ENCODE assay signal across 10 mouse cellular contexts in genomic region chr1:34238231-34238630, GRCm38 (mm10).
DNase-seq lines count a peak whose midpoint lies in the region; ATAC-seq lines count a peak whose summit lies in the region.
"Had no signal": no experiment of that assay in that cellular context is flagged by ENCODE, and none has a peak within 500 bp of the region (broad histone marks: within the 10 kb centered on the region; RNA-seq: fewer than 3 reads in every experiment).

No protein-coding gene starts in this region.

- no peaks in the 10 kb centered on the region for H3K27me3 ChIP-seq in hindbrain, embryonic 11.5 days (ENCODE audit: control insufficient read depth, insufficient read depth, low read length)
- H3K27me3 ChIP-seq in hindbrain, embryonic 13.5 days = 0 out of 2 replicates have a peak, but pooled peaks cover 5% of the 10 kb centered on the region
- H3K27me3 ChIP-seq in hindbrain, embryonic 15.5 days = no peaks in the 10 kb centered on the region
- no peaks in the 10 kb centered on the region for H3K27me3 ChIP-seq in kidney, embryonic 15.5 days
- H3K27me3 ChIP-seq in midbrain, embryonic 15.5 days (replicated peaks) = no peaks in the 10 kb centered on the region

- no peak overlapping the region for H3K27ac ChIP-seq in hindbrain, embryonic 11.5 days (ENCODE audit: low read depth, low read length)
- no peak overlapping the region for H3K27ac ChIP-seq in hindbrain, embryonic 13.5 days
- no peak overlapping the region for H3K27ac ChIP-seq in hindbrain, embryonic 15.5 days (replicated peaks)
- no peak overlapping the region for H3K27ac ChIP-seq in kidney, embryonic 15.5 days
- H3K27ac ChIP-seq in midbrain, embryonic 15.5 days = no peak overlapping the region

- H3K9ac ChIP-seq in hindbrain, embryonic 11.5 days (ENCODE audit: low read depth, low read length) = no peak overlapping the region
- no peak overlapping the region for H3K9ac ChIP-seq in hindbrain, embryonic 13.5 days
- H3K9ac ChIP-seq in hindbrain, embryonic 15.5 days = no peak overlapping the region
- no peak overlapping the region for H3K9ac ChIP-seq in kidney, embryonic 15.5 days
- H3K9ac ChIP-seq in midbrain, embryonic 15.5 days = no peak overlapping the region

- H3K4me1 ChIP-seq in hindbrain, embryonic 11.5 days (replicated peaks; ENCODE audit: control insufficient read depth, insufficient read depth, low read length) = peaks cover 6% of the 10 kb centered on the region; the same call in 1 of the 2 replicates
- H3K4me1 ChIP-seq in hindbrain, embryonic 13.5 days (replicated peaks) = peaks cover 39% of the 10 kb centered on the region
- H3K4me1 ChIP-seq in hindbrain, embryonic 15.5 days (replicated peaks) = peaks cover 33% of the 10 kb centered on the region
- H3K4me1 ChIP-seq in kidney, embryonic 15.5 days = peaks cover 33% of the 10 kb centered on the region
- H3K4me1 ChIP-seq in midbrain, embryonic 15.5 days = peaks cover 30% of the 10 kb centered on the region

- no peak overlapping the region for H3K4me3 ChIP-seq in hindbrain, embryonic 11.5 days (ENCODE audit: low read depth, low read length)
- H3K4me3 ChIP-seq in hindbrain, embryonic 13.5 days = no peak overlapping the region
- no peak overlapping the region for H3K4me3 ChIP-seq in hindbrain, embryonic 15.5 days
- no peak overlapping the region for H3K4me3 ChIP-seq in kidney, embryonic 15.5 days (replicated peaks)
- H3K4me3 ChIP-seq in midbrain, embryonic 15.5 days = no peak overlapping the region

- WGBS in hindbrain, embryonic 11.5 days = 54% methylated on average over 6 of the region's 6 CpGs
- 50% methylated on average over 6 of the region's 6 CpGs for WGBS in hindbrain, embryonic 13.5 days
- WGBS in hindbrain, embryonic 15.5 days = 46% methylated on average over 6 of the region's 6 CpGs
- WGBS in kidney, embryonic 15.5 days = 87% methylated on average over 6 of the region's 6 CpGs
- 30% methylated on average over 6 of the region's 6 CpGs for whole genome bisulfite sequencing in midbrain, embryonic 15.5 days

- H3K9me3 ChIP-seq in hindbrain, embryonic 11.5 days (ENCODE audit: control insufficient read depth, low read length) = no peaks in the 10 kb centered on the region
- no peaks in the 10 kb centered on the region for H3K9me3 ChIP-seq in hindbrain, embryonic 13.5 days
- no peaks in the 10 kb centered on the region for H3K9me3 ChIP-seq in hindbrain, embryonic 15.5 days
- H3K9me3 ChIP-seq in kidney, embryonic 15.5 days (replicated peaks) = no peaks in the 10 kb centered on the region
- H3K9me3 ChIP-seq in midbrain, embryonic 15.5 days = no peaks in the 10 kb centered on the region

- no peak for DNase-seq in hindbrain, embryonic 11.5 days (ENCODE audit: low spot score)
- DNase-seq in retina, embryonic 14.5 days (ENCODE audit: low spot score) = no peak
- DNase-seq in layer of hippocampus, adult 11-12 months (ENCODE audit: low spot score) = no peak
- DNase-seq: cerebellum, adult 11 months; right cerebral cortex, adult 18-20 months; thymus, adult 2 months had no signal

- no peaks in the 10 kb centered on the region for H3K36me3 ChIP-seq in hindbrain, embryonic 11.5 days (ENCODE audit: control insufficient read depth, insufficient read depth, low read length)
- H3K36me3 ChIP-seq in hindbrain, embryonic 13.5 days = peaks cover 9% of the 10 kb centered on the region
- H3K36me3 ChIP-seq in hindbrain, embryonic 15.5 days = peaks cover 8% of the 10 kb centered on the region
- H3K36me3 ChIP-seq in kidney, embryonic 15.5 days = peaks cover 11% of the 10 kb centered on the region
- H3K36me3 ChIP-seq in midbrain, embryonic 15.5 days (replicated peaks) = 0 out of 2 replicates have a peak, but pooled peaks cover 4% of the 10 kb centered on the region

- 0 out of 2 replicates have a peak overlapping the region, but pooled peaks have one; percentile 1 for H3K4me2 ChIP-seq in hindbrain, embryonic 11.5 days (replicated peaks; ENCODE audit: low read depth, low read length)
- H3K4me2 ChIP-seq in hindbrain, embryonic 13.5 days = no peak overlapping the region
- H3K4me2 ChIP-seq in hindbrain, embryonic 15.5 days = 0 out of 2 replicates have a peak overlapping the region, but pooled peaks have one; percentile 67
- H3K4me2 ChIP-seq in kidney, embryonic 15.5 days = peak overlapping the region; percentile 85; the same call in 1 of the 2 replicates
- H3K4me2 ChIP-seq in midbrain, embryonic 15.5 days = peak overlapping the region; percentile 51; the same call in 1 of the 2 replicates

- ATAC-seq in hindbrain, embryonic 11.5 days (ENCODE audit: low FRiP score) = no peak
- ATAC-seq in hindbrain, embryonic 13.5 days (ENCODE audit: low FRiP score) = no peak
- no peak for ATAC-seq in hindbrain, embryonic 15.5 days (ENCODE audit: low FRiP score, low read depth)
- no peak for ATAC-seq in kidney, embryonic 15.5 days (replicated peaks; ENCODE audit: low FRiP score)
- ATAC-seq in midbrain, embryonic 15.5 days (replicated peaks) = no peak
